Mouse (Mus musculus) intestine, postnatal 0 days (tissue): ENCODE measurements around the gene Reg3g. TPM values are rescaled to one million over a fixed set of nuclear protein-coding genes. Genes with fewer than 3 reads are reported as not detected.

Experiments
- ATAC-seq: fragments of 200-750 bp; cut with Nextera tagmentation; 2 replicates; pipeline ENCODE4 v1.8.0; 2017; ENCODE audit warnings: mild to moderate bottlenecking, moderate TSS enrichment, moderate library complexity
- H3K27ac ChIP-seq: fragments of 300-500 bp; sonication (generic); 2 replicates; pipeline ENCODE4 v1.5.1; 2014; ENCODE audit warnings: mild to moderate bottlenecking, low read depth, low read length, moderate library complexity
- H3K27me3 ChIP-seq: fragments of 300-500 bp; sonication (generic); replicated peaks from 2 replicates; pipeline ENCODE4 v1.6.1; 2014; ENCODE audit warnings: low read length, mixed read lengths; ENCODE audit not compliant: control insufficient read depth, insufficient read depth
- H3K36me3 ChIP-seq: fragments of 300-500 bp; sonication (generic); 2 replicates; pipeline ENCODE4 v1.6.1; 2014; ENCODE audit warnings: mild to moderate bottlenecking, moderate library complexity; ENCODE audit not compliant: control insufficient read depth, insufficient read depth
- H3K4me1 ChIP-seq: fragments of 300-500 bp; sonication (generic); replicated peaks from 2 replicates; pipeline ENCODE4 v1.6.1; 2014; ENCODE audit warnings: antibody characterized with exemption, low read length, mixed read lengths; ENCODE audit not compliant: control insufficient read depth, insufficient read depth
- H3K4me2 ChIP-seq: fragments of 300-500 bp; sonication (generic); replicated peaks from 2 replicates; pipeline ENCODE4 v1.6.1; 2014; ENCODE audit warnings: low read depth, mild to moderate bottlenecking, moderate library complexity
- H3K4me3 ChIP-seq: fragments of 300-500 bp; sonication (generic); 2 replicates; pipeline ENCODE4 v1.5.1; 2014; ENCODE audit warnings: low read depth, low read length
- H3K9ac ChIP-seq: fragments of 300-500 bp; sonication (generic); 2 replicates; pipeline ENCODE4 v1.6.1; 2014; ENCODE audit warnings: mild to moderate bottlenecking, low read depth, low read length
- H3K9me3 ChIP-seq: fragments of 300-500 bp; sonication (generic); 2 replicates; pipeline ENCODE4 v1.6.1; 2016; ENCODE audit warnings: mixed run types; ENCODE audit not compliant: control insufficient read depth
- CTCF ChIP-seq: sonication (generic); IDR thresholded peaks from 2 replicates; pipeline ENCODE4 v1.5.1; 2016; ENCODE audit warnings: low read depth, mild to moderate bottlenecking, control low read depth, antibody characterized with exemption, moderate library complexity
- WGBS: fragments of 180-500 bp; shearing (Covaris S2); extraction: QIAGEN DNeasy Blood & Tissue Kit; methylation state at CpG from one replicate; pipeline ENCODE4 v1.1.7; 2014; 5-methylcytosine and 5-hydroxymethylcytosine counted together
- polyA plus RNA-seq: library from polyadenylated mRNA; unstranded; fragments of >200 nt; fragmentation: Nextera tagmentation; extraction: Ambion mirVana; gene quantifications from 2 replicates; pipeline ENCODE4 v1.2.1, GENCODE M21; 2015

Gene Reg3g
- polyA plus RNA-seq, result 5.8 and 7.8 TPM in 2 replicates

DNA sequence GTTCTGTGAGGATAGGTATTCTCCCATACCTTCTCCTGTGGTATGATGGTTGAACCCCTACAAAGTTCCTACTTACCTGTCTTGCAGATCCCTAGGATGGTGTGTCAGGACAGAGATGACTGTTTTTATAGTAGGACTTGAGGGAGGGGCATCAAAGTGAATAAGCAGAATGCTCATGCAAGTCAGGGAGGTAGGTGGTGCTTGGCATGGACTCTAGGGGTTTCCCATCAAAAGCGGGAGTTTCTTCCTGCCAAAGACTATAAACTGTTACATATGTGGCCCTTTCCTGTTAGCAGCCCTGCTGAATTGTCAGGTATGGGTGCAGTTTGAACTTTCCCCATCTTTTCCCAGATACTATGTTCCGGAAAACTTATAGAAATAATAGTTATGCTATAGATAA lies at the start of gene Reg3g:
Reg3g (minus strand) TSS at position 101 of the 400 bp plus-strand sequence.
- no peak for TF ChIP-seq CTCF
- Histone ChIP-seq H3K4me3 (no peak within 1 kb of the TSS), H3K9ac (no peak within 1 kb of the TSS), H3K9me3 (no peaks in the 10 kb centered on the region), H3K4me2 (no peak within 1 kb of the TSS), H3K36me3 (no peaks in the 10 kb centered on the region), H3K27me3 (no peaks in the 10 kb centered on the region), H3K27ac (no peak within 1 kb of the TSS), H3K4me1 (no peaks in the 10 kb centered on the region)
- ATAC-seq, result peak; percentile 38; the same call in 1 of the 2 replicates
- 39% methylated on average over 2 of the region's 2 CpGs for WGBS

DNA sequence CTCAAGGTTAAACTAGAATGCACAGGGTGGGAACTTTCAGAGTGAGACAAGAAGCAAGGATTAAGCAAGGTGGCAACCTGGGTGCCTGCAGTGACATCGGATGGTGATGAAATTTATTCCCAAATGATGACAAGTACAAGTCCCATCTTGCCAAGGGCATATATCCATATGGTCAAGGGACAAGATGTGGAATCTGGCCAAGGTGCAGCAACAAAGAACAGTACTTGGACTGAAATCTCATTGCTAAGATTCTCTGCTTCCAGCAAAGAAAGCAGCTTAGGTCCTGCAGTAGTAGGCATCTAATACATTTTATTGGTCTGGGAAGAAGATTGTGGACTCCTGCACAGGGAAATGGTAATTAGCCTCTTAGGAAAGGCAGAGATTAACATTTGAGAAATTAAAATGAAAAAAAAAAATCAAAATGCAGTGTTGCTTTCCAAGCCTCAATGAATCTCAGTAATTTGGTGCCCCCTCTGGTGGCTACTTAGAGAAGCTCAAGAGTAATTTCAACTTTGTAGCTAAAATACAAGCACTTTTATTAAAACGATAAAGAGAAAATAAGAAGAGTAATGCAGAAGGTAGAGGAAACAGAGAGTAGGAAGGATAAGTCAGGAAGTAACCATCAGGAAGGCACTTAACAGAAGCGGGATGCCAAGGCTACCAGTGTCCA lies 47.2 kb upstream of the Reg3g start:
- no peak overlapping the region for H3K9ac ChIP-seq
- H3K27me3 ChIP-seq, result no peaks in the 10 kb centered on the region
- WGBS, result 50% methylated on average over 3 of the region's 3 CpGs
- H3K4me1 ChIP-seq, result no peaks in the 10 kb centered on the region
- H3K27ac ChIP-seq, result no peak overlapping the region
- ATAC-seq, result no peak
- no peaks in the 10 kb centered on the region for H3K9me3 ChIP-seq
- no peak overlapping the region for H3K4me3 ChIP-seq
- no peak overlapping the region for H3K4me2 ChIP-seq
- no peaks in the 10 kb centered on the region for H3K36me3 ChIP-seq
- TF ChIP-seq CTCF, result peak; percentile 59

DNA sequence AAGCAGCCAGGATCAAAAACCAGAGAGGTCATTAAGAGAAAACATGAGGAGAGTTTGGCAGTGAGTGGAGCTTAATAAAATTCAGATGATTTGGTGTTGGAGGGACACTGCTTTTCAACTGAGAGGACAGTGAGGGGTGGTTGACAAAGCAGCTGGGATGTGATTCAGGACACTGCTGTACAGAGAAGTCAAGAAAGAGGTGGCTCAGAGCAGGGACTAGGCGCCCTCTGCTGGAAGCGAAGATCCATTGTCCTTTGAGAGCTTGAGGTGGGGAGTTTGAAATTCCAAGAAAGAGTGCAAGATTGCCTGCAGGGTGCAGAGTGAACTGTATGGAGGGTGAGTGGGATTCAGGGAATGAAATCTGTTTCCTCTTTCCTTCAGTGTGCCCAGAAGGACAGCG lies 44.2 kb upstream of the Reg3g start:
- Histone ChIP-seq H3K27me3 (no peaks in the 10 kb centered on the region), H3K4me2 (no peak overlapping the region), H3K4me1 (no peaks in the 10 kb centered on the region), H3K9ac (no peak overlapping the region), H3K36me3 (no peaks in the 10 kb centered on the region), H3K9me3 (no peaks in the 10 kb centered on the region), H3K27ac (no peak overlapping the region), H3K4me3 (no peak overlapping the region)
- ATAC-seq, result 0 out of 2 replicates have a peak, but pooled peaks have one; percentile 25
- TF ChIP-seq CTCF, result peak; percentile 91
- WGBS, result 3% methylated on average over 3 of the region's 3 CpGs

DNA sequence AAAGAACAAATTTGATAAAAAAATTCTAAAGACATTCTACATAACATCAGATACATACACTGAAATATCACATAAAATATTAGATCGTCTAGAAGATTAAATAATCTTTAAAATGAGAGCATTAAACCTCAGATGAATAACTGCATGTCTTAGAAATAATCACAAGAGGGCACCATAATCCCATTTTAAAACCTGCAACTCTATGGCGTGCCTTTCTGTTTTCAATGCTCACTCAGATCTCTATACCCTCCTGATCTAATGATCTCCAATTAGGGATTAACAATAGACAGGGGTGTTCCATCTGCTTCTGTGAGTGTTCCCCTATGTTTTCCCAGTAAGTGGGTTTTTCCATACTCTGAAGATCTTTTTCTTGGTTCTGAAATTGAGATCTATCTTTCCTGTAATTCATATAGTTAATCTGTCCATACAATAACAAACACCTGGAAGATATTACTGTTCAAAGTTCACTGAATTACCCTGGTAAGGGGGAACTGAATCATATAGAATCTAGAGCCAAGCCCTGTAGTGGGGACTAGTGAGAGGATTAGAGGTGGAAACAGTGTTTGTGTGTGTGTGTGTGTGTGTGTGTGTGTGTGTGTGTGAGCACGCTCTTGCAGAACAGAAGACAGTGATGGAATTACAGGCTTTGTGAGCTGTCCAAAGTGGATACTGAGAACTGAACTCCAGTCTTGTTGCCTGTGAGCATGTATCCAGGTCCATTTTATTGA lies 41.7 kb upstream of the Reg3g start:
- Histone ChIP-seq H3K36me3 (no peaks in the 10 kb centered on the region), H3K4me3 (no peak overlapping the region), H3K27ac (no peak overlapping the region), H3K9ac (no peak overlapping the region), H3K4me1 (no peaks in the 10 kb centered on the region), H3K27me3 (no peaks in the 10 kb centered on the region), H3K9me3 (no peaks in the 10 kb centered on the region), H3K4me2 (no peak overlapping the region)
- 45% methylated on average over 3 of the region's 3 CpGs for WGBS
- 0 out of 2 replicates have a peak, but pooled peaks have one; percentile 53 for ATAC-seq
- peak; percentile 45 for TF ChIP-seq CTCF

DNA sequence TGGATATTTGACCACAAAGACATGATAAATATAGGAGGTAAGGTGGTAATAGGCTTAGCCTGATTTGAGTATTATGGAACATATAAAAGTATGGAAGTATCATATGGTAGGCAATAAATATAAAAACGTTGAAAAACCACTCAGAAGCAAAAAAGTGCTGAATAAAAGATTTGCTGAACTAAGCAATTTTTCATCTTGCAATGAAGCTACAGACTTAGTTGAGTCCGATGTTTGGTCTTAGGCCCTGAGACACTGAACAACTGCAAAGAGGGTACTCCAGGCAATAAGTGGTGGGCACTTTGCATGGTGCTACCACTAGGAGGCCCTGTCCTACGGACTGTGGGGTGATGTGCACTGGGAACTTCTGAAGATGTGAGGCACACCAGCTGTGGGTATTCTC lies 37.1 kb upstream of the Reg3g start:
- H3K4me1 ChIP-seq, result no peaks in the 10 kb centered on the region
- no peak for ATAC-seq
- no peak overlapping the region for H3K4me3 ChIP-seq
- TF ChIP-seq CTCF, result no peak
- H3K9ac ChIP-seq, result no peak overlapping the region
- no peaks in the 10 kb centered on the region for H3K9me3 ChIP-seq
- no peak overlapping the region for H3K4me2 ChIP-seq
- no peak overlapping the region for H3K27ac ChIP-seq
- WGBS, result 65% methylated on average over 3 of the region's 3 CpGs
- no peaks in the 10 kb centered on the region for H3K36me3 ChIP-seq
- no peaks in the 10 kb centered on the region for H3K27me3 ChIP-seq

DNA sequence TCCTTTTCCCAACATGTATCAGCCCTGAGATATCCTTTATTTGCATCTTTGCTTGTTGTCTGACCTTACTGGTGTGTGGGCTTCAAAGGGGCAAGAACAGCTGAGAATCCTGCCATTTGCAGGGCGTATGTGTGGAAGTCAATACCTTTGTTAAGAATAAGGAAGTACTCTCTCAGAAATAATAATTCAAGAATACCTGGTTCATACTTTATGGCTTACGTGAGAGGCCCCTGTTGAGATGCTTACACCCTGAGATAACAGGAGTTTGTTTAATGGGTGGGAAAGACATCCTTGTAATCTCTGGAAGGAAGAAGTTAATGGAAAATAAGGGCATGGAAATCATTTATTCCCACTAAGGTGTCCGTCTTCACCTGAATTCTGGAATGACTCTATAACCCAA lies 26.0 kb upstream of the Reg3g start:
- no peaks in the 10 kb centered on the region for H3K36me3 ChIP-seq
- H3K4me3 ChIP-seq, result no peak overlapping the region
- 45% methylated on average over 3 of the region's 3 CpGs for WGBS
- H3K4me2 ChIP-seq, result no peak overlapping the region
- no peak overlapping the region for H3K9ac ChIP-seq
- no peak for TF ChIP-seq CTCF
- no peaks in the 10 kb centered on the region for H3K4me1 ChIP-seq
- no peaks in the 10 kb centered on the region for H3K27me3 ChIP-seq
- H3K9me3 ChIP-seq, result no peaks in the 10 kb centered on the region
- ATAC-seq, result peak; percentile 51
- no peak overlapping the region for H3K27ac ChIP-seq
